Mouse (Mus musculus): Measurements from ENCODE around the gene Aanat.

Aanat gene

GRCm38 (mm10) chr11:116612554-116612953 lies 26.3 kb downstream of the Aanat start:
- no peak for DNase-seq

- peak; percentile 36 to 47 for DNase-seq
Measured at GRCm38 (mm10) chr11:116613234-116613633, 27.0 kb downstream of the Aanat start.

- DNase-seq = peak; percentile 70 to 73
Measured at GRCm38 (mm10) chr11:116615735-116616437, 29.7 kb downstream of the Aanat start.

- peak; percentile 39 to 41 for DNase-seq
Measured at GRCm38 (mm10) chr11:116616438-116617118, 30.3 kb downstream of the Aanat start.

DNA sequence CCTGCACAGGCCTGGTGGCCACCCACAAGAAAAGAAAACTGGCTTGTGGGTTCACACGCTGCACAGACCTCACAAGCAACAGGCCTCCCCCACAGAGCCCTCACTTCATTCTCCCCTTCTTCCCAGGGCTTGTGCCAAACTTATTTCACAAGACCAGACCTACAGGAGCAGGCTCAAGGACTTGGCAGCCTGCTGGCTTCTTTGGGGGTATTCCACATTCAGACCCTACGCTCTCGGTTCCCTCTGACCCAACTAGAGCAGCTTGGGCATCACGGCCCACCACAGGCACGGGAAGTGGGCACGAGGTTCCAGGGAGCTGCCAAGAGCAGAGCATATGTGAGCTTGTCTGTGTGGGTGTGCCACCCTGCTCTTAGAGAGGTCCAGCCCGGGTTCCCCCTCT lies 31.4 kb downstream of the Aanat start:
- peak; percentile 55 to 61 for DNase-seq

DNA sequence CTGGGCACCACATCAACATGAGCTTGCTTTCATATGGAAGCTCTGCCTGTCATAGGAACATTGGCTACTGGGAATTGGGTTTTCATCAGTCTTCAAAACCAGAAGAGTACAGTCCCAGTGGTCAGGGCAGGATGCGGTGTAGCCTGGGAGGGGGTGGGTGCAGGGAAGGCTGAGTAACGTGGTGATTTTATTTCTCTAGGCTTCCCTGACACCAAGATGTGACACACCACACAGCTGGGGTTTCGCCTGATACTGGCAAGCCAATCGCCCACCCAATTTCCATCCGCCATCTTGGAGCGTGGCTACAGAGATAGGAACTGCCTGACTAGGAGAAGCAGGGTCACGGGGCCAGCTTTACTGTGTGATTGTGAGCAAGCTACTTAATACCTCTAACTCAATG lies 32.4 kb downstream of the Aanat start:
- DNase-seq = peak in 1 of 2 experiments; percentile 22

- peak; percentile 81 to 85 for DNase-seq
Measured at GRCm38 (mm10) chr11:116619156-116619555, 32.9 kb downstream of the Aanat start.

DNA sequence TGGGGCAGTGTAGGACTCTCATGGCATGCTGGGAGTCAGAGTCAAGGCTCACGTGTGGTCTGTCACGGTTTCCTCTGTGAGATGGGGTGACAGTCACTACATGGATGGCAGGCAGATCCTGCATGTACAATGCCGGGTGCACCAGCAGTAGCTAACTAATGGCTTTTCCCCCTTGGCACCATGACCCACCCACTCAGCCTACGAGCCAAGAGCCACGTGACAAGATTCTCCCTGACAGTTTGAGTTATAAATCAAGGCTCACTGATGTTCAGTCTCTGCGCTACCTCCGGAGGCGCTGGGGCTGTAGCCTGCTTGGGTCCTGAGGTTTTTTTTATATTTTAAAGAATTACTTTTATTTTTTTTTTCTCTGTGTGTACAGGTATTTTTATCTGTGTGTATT lies 33.3 kb downstream of the Aanat start:
- DNase-seq = no peak

GRCm38 (mm10) chr11:116620073-116620472 lies 33.8 kb downstream of the Aanat start:
- DNase-seq = peak; percentile 35 to 40

- DNase-seq = peak in 1 of 2 experiments; percentile 35
Measured at GRCm38 (mm10) chr11:116620559-116621253, 34.5 kb downstream of the Aanat start.

GRCm38 (mm10) chr11:116621258-116621704 lies 35.0 kb downstream of the Aanat start:
- peak; percentile 89 to 90 for DNase-seq

- peak; percentile 40 to 54 for DNase-seq
Measured at GRCm38 (mm10) chr11:116623281-116624124, 37.3 kb downstream of the Aanat start.

- DNase-seq = peak; percentile 74 to 79
Measured at GRCm38 (mm10) chr11:116624131-116624832, 38.0 kb downstream of the Aanat start.

DNA sequence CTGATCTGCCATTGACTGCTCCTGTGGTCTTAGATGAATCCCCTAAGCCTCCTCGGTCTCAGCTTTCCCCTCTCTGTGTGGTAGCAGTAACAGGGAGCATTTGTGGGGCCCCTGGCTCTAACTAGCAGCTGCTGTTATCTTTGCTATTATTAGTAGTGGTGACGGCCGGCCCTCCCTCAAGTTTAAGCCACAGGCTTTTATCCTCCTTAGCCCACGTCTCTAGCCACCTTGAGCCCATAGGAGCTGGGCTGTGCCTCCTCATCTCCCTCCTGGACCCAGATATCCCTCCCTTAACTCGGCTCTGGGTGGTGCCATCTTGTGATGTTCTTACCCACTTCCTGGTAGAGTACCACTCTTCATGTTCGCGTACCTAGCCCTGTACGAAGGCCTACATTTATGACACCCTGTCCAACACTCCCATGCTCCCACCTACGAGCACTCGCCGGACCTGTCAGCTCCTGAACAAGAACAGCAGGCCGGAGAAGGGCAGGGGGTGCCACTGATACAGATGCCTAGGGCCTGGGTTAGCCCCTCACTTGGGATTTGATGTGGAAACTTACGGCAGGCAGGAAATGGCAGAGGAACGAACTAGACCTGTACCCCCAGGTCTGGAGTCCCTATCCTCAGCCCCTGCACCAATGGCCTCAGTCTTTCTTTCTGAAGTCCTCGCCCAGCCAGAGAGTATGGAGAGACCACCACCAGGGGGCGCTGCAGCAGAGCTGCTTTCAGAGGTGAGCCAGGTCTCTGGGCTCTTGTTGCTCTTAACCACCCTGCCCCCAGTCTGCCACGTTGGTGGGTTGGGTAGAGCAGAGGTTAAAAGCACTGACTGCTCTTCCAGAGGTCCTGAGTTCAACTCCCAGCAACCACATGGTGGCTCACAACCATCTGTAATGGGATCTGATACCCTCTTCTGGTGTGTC lies 39.1 kb downstream of the Aanat start:
- DNase-seq = peak; percentile 67 to 81

DNA sequence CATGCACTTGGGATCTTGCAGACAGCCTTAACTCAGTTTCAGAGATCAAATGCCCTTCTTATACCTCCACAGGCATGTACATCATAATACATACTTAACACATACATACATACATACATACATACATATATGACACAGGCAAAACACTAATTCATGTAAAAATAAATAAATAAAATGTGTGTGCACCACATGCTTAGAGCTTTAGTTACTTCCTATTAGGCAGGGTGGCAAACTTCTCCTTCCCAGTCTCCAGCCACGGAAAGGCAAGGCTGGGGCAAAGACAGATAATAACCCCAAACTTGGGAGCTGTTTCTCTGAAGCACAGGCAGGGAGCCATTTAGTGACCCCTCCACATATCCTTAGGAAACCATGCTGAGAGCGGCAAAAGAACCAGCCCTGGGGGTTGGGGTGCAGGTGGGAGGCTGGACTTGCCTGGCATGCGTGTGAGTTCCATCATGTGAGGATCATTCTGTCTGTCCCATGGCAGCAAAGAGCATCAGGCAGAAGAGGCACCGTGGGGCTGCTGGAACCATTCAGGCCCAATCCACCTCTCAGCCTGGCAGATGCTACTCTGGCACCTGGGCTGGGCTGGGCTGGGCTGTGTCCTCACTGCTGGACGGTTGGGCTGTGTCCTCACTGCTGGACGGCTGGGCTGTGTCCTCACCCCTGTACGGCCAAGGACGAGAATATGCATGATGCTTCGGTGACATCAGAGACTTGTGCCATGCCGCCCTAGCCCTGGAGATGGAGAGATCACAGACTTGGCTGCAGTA lies 40.3 kb downstream of the Aanat start, which contains the start of gene Rhbdf2:
Gene Rhbdf2, minus strand, starts transcription at position 721 of the 773 bp plus-strand sequence.
- DNase-seq = peak; percentile 7 to 8

GRCm38 (mm10) chr11:116627072-116628020 lies 41.1 kb downstream of the Aanat start:
- DNase-seq = peak; percentile 51 to 78

DNA sequence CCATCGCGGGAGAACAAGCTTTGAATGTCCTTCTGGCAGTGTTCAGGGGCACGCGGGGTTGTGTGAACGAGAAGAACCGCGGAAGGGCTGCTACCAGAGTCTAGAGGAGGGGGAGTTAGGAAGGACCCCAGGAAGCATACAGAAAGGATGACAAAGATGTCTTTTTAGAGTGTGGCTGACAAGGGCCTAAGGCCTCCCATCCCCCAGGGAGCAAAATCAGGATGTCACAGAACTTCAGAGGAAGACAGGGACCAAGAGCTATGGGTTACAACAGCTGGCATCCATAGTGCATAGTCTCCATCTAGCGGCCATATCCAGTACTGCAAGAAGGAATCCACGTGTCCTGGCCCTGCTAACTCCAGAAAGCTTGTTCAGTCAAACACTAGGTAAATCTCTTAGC lies 42.5 kb downstream of the Aanat start:
- peak; percentile 89 to 93 for DNase-seq

GRCm38 (mm10) chr11:116629472-116629871 lies 43.2 kb downstream of the Aanat start:
- no peak for DNase-seq
